Mouse (Mus musculus): ENCODE measurements around the gene Tnnt2. TPM values are rescaled to one million over a fixed set of nuclear protein-coding genes. Genes with fewer than 3 reads are reported as not detected.

Gene Tnnt2
- polyA plus RNA-seq, 1 experiment from 2014 or later = 0.26 TPM

DNA sequence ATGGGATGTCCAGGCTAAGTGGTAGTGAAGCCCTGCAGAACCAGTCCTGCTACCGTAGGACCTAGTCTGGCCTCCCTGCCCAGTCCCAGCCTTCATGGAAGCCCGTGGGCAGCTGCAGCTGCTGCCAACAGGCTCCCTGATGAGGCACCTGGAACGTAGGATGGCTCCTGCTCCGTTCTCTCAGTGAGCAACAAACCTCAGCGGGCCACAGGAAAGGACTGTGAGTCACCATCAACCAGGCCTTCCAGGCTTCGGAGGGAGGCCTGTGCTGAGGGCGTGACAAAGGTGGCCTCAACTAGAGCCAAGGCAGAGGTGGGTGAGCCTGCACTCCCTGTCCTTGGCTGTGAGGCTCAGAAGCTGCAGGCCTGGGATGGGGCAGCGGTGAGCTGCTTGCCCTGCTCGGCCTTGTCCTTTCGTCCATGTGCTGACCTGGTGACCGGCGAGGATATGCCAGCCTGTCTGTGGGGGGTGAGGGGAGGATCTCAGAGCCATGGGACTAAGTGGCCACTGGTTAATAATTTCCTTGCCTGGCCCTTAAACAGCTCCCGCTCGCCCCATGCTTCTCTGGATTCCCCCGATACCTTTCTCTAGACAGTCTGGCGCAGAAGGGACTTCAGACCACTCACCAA is 15.3 kb upstream of the Tnnt2 start:
- H3K36me3 ChIP-seq = no peaks in the 10 kb centered on the region
- H3K4me1 ChIP-seq (replicated peaks) = peaks cover 12% of the 10 kb centered on the region
- H3K9me3 ChIP-seq = no peaks in the 10 kb centered on the region
- no peak for ATAC-seq
- WGBS = 86% methylated on average over 16 of the region's 16 CpGs
- H3K27ac ChIP-seq = no peak overlapping the region
- H3K9ac ChIP-seq (replicated peaks) = no peak overlapping the region
- no peak overlapping the region for H3K4me2 ChIP-seq (replicated peaks)
- no peak overlapping the region for H3K4me3 ChIP-seq (replicated peaks)
- H3K27me3 ChIP-seq = peaks cover 66% of the 10 kb centered on the region

DNA sequence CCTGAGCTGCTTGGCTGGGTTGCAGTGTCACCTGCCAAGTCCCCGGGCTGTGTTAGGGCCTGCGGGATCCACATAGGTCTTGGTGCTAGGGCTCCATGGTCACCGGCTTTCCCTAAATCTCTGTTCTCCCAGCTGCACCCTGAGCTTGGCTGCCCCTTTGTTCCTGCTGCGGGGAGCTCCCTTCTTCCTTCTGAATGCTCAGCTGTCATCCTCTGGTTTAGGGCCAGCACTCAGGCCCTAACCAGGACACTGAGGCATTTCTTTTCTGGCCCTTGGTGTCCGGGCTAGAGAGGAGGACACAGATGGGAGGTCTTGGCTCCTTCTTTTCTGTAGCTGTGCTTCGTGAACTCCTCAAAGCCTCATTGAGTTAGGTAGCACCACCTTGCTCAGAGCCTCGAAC is 14.4 kb upstream of the Tnnt2 start:
- no peak overlapping the region for H3K4me3 ChIP-seq (replicated peaks)
- ATAC-seq = no peak
- no peak overlapping the region for H3K9ac ChIP-seq (replicated peaks)
- no peaks in the 10 kb centered on the region for H3K36me3 ChIP-seq
- H3K9me3 ChIP-seq = no peaks in the 10 kb centered on the region
- 79% methylated on average over 7 of the region's 7 CpGs for WGBS
- no peak overlapping the region for H3K4me2 ChIP-seq (replicated peaks)
- peaks cover 57% of the 10 kb centered on the region for H3K27me3 ChIP-seq
- no peak overlapping the region for H3K27ac ChIP-seq
- H3K4me1 ChIP-seq (replicated peaks) = peaks cover 12% of the 10 kb centered on the region

DNA sequence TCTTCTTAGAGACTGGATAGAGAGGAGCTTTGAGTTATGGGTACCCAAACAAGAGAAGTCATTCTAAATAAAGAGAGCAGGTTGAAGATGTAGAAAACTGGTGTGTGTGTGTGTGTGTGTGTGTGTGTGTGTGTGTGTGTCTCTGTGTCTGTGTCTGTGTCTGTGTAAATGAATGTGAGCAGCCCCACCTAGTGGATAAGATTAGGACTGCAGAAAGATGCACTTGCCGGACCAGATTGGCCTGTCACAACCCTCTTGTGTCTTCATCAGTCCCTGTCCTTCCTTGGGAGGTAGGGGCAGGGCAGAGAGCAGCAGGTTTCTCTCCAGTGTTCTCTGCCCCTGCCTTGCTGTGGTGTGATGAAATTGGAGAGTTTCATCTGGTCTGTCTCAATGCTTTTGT is 7.2 kb upstream of the Tnnt2 start:
- 0% methylated on average over 1 of the region's 1 CpGs for WGBS

DNA sequence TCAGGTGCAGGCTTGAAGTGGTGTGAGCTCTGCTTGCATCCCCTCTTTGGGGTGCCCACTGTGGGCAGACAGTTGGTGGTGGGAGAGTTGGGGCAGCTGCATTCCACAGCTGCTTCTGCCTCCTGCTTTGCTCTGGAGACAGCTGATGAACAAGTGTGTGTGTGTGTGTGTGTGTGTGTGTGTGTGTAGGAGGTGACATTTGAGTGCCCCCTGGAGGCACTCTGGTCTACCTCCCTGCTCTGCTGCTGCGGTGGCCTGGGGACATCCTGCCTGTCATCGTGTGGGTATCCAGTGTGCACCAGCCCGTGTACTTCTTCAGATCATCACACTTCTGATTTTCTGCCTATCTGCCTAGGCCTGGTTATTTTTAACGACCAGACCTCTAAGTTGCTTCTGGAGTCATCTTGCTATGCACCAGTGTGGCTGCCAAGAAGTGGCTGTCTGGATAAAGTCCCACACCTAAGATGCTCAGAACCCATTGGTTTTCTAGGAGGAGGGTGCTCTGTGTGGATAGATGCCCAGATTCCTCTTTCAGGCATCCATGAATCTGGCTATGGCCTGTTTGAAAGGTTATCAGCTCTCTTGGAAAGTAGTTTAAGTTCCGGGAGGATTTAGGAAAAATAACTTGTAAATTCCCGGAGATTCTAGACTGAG is 1.8 kb upstream of the Tnnt2 start:
- H3K27me3 ChIP-seq = no peaks in the 10 kb centered on the region
- no peaks in the 10 kb centered on the region for H3K4me1 ChIP-seq (replicated peaks)
- 79% methylated on average over 6 of the region's 6 CpGs for WGBS
- no peak for ATAC-seq
- H3K4me2 ChIP-seq (replicated peaks) = no peak overlapping the region
- no peak overlapping the region for H3K4me3 ChIP-seq (replicated peaks)
- H3K27ac ChIP-seq = no peak overlapping the region
- H3K36me3 ChIP-seq = no peaks in the 10 kb centered on the region
- no peak overlapping the region for H3K9ac ChIP-seq (replicated peaks)
- H3K9me3 ChIP-seq = no peaks in the 10 kb centered on the region

More for the DNA sequence above, 7.2 kb upstream of the Tnnt2 start:
- no peak overlapping the region for H3K9ac ChIP-seq (replicated peaks)
- no peaks in the 10 kb centered on the region for H3K9me3 ChIP-seq
- H3K27me3 ChIP-seq = no peaks in the 10 kb centered on the region
- no peak for ATAC-seq
- H3K4me1 ChIP-seq (replicated peaks) = no peaks in the 10 kb centered on the region
- H3K27ac ChIP-seq = no peak overlapping the region
- no peak overlapping the region for H3K4me2 ChIP-seq (replicated peaks)
- H3K4me3 ChIP-seq (replicated peaks) = no peak overlapping the region
- no peaks in the 10 kb centered on the region for H3K36me3 ChIP-seq

DNA sequence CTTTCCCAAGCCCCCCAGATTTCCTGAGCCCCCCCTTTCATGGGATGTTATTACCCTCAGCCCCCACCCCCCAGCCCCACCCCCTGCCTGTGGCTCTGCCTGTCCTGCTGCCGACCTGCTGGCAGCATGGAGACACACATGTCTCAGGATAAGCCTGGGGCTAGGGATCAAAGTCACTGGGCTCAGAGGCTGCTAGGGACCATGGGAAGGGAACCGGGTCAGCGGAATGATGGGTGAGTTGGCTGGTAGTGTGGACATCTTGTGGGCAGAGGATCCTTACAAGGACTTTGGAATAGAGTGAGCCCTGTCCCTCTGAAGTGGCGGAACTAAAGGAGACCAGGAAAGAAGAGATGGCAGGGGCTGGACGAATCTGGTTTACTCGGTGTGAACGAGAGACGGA is 1.2 kb upstream of the Tnnt2 start:
- no peaks in the 10 kb centered on the region for H3K9me3 ChIP-seq
- no peak overlapping the region for H3K4me3 ChIP-seq (replicated peaks)
- no peaks in the 10 kb centered on the region for H3K27me3 ChIP-seq
- no peaks in the 10 kb centered on the region for H3K36me3 ChIP-seq
- no peak overlapping the region for H3K4me2 ChIP-seq (replicated peaks)
- WGBS = 82% methylated on average over 8 of the region's 8 CpGs
- ATAC-seq = no peak
- no peak overlapping the region for H3K9ac ChIP-seq (replicated peaks)
- H3K27ac ChIP-seq = no peak overlapping the region
- H3K4me1 ChIP-seq (replicated peaks) = no peaks in the 10 kb centered on the region

DNA sequence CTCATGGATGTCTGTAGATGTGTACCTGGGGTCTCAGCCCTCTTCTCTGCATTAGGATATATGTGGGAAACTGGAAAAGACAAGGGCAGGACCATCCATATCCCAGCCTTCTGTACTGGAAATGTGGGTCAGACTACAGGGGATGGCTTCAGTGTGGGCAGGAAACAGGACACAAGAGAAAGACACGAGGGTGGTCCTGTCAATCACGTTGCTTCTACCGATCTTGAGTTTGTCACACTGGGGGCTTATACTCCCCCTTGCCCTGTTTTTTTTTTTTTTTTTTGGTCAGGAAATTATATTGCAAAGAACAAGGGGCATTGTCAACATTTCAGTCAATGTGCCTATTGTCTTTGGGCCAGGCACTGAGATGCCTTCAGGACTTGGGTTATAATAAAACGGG is 2.5 kb downstream of the Tnnt2 start:
- H3K27me3 ChIP-seq = no peaks in the 10 kb centered on the region
- ATAC-seq = no peak
- 70% methylated on average over 4 of the region's 4 CpGs for WGBS
- no peak overlapping the region for H3K4me3 ChIP-seq (replicated peaks)
- H3K36me3 ChIP-seq = no peaks in the 10 kb centered on the region
- H3K4me1 ChIP-seq (replicated peaks) = no peaks in the 10 kb centered on the region
- H3K27ac ChIP-seq = no peak overlapping the region
- H3K9me3 ChIP-seq = no peaks in the 10 kb centered on the region
- no peak overlapping the region for H3K9ac ChIP-seq (replicated peaks)
- H3K4me2 ChIP-seq (replicated peaks) = no peak overlapping the region

DNA sequence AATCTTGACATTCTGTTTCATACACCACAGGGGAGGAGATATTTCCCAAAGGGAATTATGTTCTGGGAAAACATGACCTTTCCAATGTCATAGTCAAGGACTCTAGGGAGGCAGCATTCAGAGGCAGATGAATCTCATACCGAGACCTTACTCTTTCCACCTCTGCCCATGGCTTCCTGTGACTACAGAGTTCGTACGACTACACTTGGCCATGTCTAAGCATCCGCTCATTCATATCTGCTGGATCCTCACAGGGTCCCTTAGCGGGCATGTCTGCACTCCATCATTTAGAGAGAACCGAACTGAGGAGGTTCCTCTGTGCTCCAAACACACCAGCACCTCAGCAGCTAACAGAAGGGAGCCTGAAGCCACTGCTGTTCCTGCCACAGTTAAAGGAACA is 2.9 kb downstream of the Tnnt2 start:
- 92% methylated on average over 6 of the region's 6 CpGs for WGBS
- Histone ChIP-seq H3K36me3 (no peaks in the 10 kb centered on the region), H3K9ac (replicated peaks) (no peak overlapping the region), H3K27ac (no peak overlapping the region), H3K4me3 (replicated peaks) (no peak overlapping the region), H3K4me1 (replicated peaks) (no peaks in the 10 kb centered on the region), H3K4me2 (replicated peaks) (no peak overlapping the region), H3K27me3 (no peaks in the 10 kb centered on the region), H3K9me3 (no peaks in the 10 kb centered on the region)
- no peak for ATAC-seq

DNA sequence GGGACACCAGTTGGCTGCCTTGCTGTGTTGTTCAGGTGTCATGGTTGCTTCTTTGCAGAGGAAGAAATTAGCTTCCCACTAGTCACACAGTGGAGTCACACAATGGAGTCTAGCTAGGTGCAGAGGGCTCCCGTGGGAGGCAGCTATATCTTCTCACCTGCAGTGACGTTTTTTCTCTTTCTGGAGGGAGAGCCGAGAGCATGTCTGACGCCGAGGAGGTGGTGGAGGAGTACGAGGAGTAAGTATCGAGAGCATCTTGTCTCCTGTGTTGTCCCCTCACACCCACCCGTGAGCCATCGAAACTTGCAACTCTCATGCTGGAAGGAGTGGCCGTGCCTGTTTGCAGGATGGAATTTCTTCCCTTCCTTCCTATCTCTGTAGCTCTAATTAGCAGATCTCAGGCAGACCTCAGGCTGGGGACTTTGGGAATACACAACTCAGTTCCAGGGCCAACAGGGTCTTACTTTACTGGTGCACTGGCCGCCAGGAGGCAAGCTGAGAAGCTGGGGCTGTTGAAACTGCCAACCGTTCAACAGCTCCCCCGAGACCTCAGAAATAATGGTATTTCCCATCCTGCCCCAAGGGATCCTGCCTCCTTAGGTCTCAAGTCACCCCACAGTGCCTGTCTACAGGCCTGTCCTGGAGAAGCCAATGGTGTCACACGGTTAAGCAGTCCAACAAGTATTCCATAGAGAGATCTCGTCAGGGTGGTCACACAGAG is 4.7 kb downstream of the Tnnt2 start:
- Histone ChIP-seq H3K4me3 (replicated peaks) (no peak overlapping the region), H3K27me3 (no peaks in the 10 kb centered on the region), H3K9ac (replicated peaks) (no peak overlapping the region), H3K9me3 (no peaks in the 10 kb centered on the region), H3K27ac (no peak overlapping the region), H3K4me1 (replicated peaks) (no peaks in the 10 kb centered on the region), H3K4me2 (replicated peaks) (no peak overlapping the region), H3K36me3 (no peaks in the 10 kb centered on the region)
- WGBS = 83% methylated on average over 15 of the region's 15 CpGs
- ATAC-seq = no peak

DNA sequence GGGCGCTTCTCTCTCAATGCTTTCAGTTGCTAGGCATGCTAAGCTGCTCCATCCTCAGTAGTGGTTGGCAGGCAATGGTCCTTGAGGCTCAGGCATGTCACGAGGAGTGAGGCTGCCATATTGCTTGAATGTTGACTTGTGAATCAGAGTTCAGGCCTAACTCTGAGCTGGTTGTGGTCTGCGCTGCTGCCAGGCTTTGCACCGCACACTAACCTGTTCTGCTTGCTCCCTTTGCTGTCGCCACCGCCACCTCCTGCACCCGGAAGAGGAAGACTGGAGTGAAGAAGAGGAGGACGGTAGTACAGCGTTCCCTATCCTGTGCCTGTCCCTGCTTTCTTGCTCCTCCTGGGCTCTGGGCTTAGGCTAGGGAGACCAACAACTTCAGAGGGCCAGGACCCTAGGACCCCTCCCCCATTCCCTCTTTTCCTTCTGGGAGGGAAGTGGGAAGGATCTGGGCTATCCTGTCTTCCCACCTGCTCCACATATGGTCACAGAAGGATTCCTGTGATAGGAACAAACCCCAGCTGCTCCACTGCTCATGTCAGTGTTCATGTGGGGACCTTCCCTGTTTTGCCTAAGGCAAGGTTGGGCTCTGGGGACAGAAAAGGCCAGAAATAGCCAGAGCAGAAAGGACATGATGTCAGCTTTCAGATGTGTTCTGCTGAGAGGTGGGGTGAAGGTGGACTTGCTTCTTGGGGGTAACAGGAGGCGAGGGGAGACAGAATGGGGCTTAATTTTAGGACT is 7.5 kb downstream of the Tnnt2 start:
- H3K9ac ChIP-seq (replicated peaks) = no peak overlapping the region
- H3K27ac ChIP-seq = no peak overlapping the region
- no peak overlapping the region for H3K4me3 ChIP-seq (replicated peaks)
- 88% methylated on average over 10 of the region's 10 CpGs for WGBS
- no peaks in the 10 kb centered on the region for H3K4me1 ChIP-seq (replicated peaks)
- H3K4me2 ChIP-seq (replicated peaks) = no peak overlapping the region
- no peak for ATAC-seq
- no peaks in the 10 kb centered on the region for H3K9me3 ChIP-seq
- no peaks in the 10 kb centered on the region for H3K36me3 ChIP-seq
- H3K27me3 ChIP-seq = no peaks in the 10 kb centered on the region

DNA sequence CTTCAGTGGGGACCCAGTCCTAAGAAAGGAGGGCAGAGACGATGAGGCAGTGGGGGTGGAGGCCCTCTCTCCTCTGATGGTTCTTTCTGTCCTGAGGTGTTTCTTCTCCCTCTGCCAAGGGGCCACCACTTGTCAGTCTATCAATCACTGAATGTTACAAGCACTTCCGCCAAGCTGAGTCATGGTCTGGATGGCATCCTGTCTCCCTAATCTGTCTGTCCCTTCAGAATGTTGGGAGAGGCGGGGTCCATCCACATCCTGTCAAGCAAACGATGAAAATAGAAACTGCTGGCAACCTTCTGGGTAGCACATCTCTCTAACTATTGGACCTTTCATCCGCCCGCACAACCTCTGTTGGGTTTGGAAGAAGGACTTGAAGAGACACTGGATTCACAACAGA is 8.3 kb downstream of the Tnnt2 start:
- Histone ChIP-seq H3K36me3 (no peaks in the 10 kb centered on the region), H3K9ac (replicated peaks) (no peak overlapping the region), H3K4me2 (replicated peaks) (no peak overlapping the region), H3K9me3 (no peaks in the 10 kb centered on the region), H3K27ac (no peak overlapping the region), H3K4me1 (replicated peaks) (no peaks in the 10 kb centered on the region), H3K4me3 (replicated peaks) (no peak overlapping the region), H3K27me3 (no peaks in the 10 kb centered on the region)
- 86% methylated on average over 6 of the region's 6 CpGs for WGBS
- no peak for ATAC-seq

DNA sequence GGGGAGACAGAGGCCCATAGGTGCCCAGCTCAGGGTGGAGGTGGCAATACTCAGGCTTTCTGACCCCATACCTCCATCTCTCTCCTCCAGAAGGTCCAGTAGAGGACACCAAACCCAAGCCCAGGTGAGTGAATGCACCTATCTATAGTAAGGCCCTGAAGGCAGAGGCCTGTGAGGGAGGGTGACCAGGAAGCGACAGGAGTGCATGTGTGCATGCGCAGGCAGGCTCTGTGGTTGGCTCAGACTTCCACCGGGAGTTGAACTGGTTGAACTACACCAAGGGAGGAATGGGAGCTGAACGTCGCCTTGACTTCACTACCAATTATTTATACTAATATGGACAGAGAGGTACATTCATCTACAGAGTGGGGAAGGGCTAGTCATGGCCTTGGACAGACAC is 10.5 kb downstream of the Tnnt2 start:
- no peak overlapping the region for H3K9ac ChIP-seq (replicated peaks)
- peaks cover 5% of the 10 kb centered on the region; the same call in 1 of the 2 replicates for H3K4me1 ChIP-seq (replicated peaks)
- 80% methylated on average over 5 of the region's 5 CpGs for WGBS
- no peak for ATAC-seq
- no peaks in the 10 kb centered on the region for H3K27me3 ChIP-seq
- H3K36me3 ChIP-seq = no peaks in the 10 kb centered on the region
- no peak overlapping the region for H3K4me3 ChIP-seq (replicated peaks)
- H3K9me3 ChIP-seq = no peaks in the 10 kb centered on the region
- no peak overlapping the region for H3K4me2 ChIP-seq (replicated peaks)
- no peak overlapping the region for H3K27ac ChIP-seq

DNA sequence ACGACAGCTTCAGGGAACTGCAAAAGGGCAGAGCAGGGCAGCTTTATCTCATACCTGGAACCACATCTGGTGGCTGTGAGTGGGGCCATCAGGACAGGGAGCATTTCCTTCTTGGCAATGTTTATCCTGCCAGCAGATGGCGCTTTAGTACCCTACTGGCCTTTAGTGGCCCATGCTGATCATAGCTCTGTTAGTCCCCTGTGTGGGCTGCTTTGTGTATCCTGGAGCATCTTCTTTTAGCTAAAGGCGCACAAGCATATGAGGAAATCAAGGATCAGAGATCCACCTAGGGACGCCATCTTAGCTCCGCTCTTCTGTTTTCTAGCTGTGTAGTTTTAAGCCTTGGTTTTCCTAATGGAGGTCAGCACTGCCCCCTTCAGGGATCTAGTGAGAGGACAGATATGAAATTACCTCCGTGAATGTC is 11.0 kb downstream of the Tnnt2 start:
- H3K9me3 ChIP-seq = no peaks in the 10 kb centered on the region
- H3K27ac ChIP-seq = no peak overlapping the region
- no peak overlapping the region for H3K4me2 ChIP-seq (replicated peaks)
- no peaks in the 10 kb centered on the region for H3K36me3 ChIP-seq
- WGBS = 24% methylated on average over 6 of the region's 6 CpGs
- H3K4me3 ChIP-seq (replicated peaks) = no peak overlapping the region
- H3K9ac ChIP-seq (replicated peaks) = no peak overlapping the region
- H3K27me3 ChIP-seq = no peaks in the 10 kb centered on the region
- H3K4me1 ChIP-seq (replicated peaks) = peaks cover 10% of the 10 kb centered on the region
- ATAC-seq = no peak

Data from midbrain, embryonic 13.5 days (tissue).